Mouse (Mus musculus) bone marrow, adult 2 months (tissue): ENCODE results near the gene Mapk8ip3.

Experiments used
- CTCF ChIP-seq: fragments of 200-500 bp; IDR thresholded peaks from 2 replicates; pipeline ENCODE4 v1.5.1; 2011; ENCODE audit warnings: low read length, control low read depth; ENCODE audit not compliant: control insufficient read depth, insufficient read depth
- POLR2A ChIP-seq: fragments of 200-500 bp; IDR thresholded peaks from 2 replicates; pipeline ENCODE4 v1.6.1; 2011; ENCODE audit warnings: low read depth, mild to moderate bottlenecking, control low read depth, low read length, borderline replicate concordance; ENCODE audit not compliant: control insufficient read depth

DNA sequence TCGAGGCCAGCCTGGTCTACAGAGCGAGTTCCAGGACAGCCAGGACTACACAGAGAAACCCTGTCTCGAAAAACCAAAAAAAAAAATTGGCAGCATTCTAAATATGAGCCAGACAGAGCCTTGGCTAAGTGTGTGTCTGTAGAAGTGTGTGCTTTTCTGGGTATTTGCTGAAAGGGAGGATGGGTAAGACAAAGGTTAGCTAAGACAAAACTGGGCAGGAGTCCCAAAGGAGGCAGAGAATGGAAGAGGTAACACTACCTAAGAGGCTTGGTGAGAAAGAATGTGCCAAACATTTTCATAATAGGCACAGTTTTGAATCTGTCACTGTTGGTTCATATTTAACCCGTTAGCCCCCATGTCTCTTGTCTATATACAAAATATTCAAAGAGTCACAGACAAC, 4.3 kb downstream of the Mapk8ip3 start:
- TF ChIP-seq POLR2A (no peak), CTCF (no peak)
